8 mouse cellular contexts compared by ENCODE assay signal in the genomic region with DNA sequence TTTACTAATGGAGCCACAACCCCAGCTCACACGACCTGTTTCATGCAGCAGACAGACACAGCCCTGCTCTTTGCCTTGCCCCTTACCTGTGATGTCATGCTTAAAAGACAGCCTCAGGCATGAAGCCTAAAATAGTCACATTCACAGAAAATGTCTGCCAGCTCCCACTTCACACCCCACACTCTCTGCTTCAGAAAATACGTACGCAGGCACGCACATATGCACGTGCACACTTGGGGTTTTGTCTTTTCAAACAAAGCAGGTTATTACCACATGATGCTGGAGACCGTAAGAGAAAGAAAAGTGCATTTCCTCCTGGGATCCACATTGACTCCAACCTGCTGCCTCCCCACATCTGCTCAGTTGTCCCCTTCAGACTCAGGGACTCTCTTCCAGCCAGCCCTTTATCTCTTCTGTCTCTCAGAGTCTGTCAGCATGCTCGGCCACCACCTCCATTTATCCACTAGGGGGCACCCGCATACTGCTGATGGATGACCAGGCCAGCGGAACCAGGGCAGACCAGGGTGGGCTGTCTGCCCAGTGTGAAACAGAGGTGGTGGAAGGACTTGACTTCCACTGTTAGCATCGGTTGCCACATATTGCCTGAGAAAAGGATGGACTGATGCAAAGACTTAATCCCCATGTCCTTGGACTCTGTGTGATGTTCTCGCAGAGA. TPM values are rescaled to one million over a fixed set of nuclear protein-coding genes. Genes with fewer than 3 reads are reported as not detected.
DNase-seq lines count a peak whose midpoint lies in the region; ATAC-seq and TF ChIP-seq lines count a peak whose summit lies in the region.

No protein-coding gene starts in this region.

- no peaks in the 10 kb centered on the region for H3K36me3 ChIP-seq in heart, embryonic 11.5 days (ENCODE audit: control insufficient read depth, insufficient read depth, low read length)
- H3K36me3 ChIP-seq in kidney, embryonic 14.5 days (ENCODE audit: control insufficient read depth, insufficient read depth, low read length), result no peaks in the 10 kb centered on the region
- no peaks in the 10 kb centered on the region for H3K36me3 ChIP-seq in limb, embryonic 15.5 days

- H3K9me3 ChIP-seq in heart, embryonic 11.5 days (replicated peaks; ENCODE audit: control insufficient read depth, low read length), result no peaks in the 10 kb centered on the region
- H3K9me3 ChIP-seq in kidney, embryonic 14.5 days (ENCODE audit: control insufficient read depth, low read length), result no peaks in the 10 kb centered on the region
- no peaks in the 10 kb centered on the region for H3K9me3 ChIP-seq in limb, embryonic 15.5 days

- no peak overlapping the region for H3K27ac ChIP-seq in embryonic fibroblast, embryonic 13.5 days (ENCODE audit: insufficient read depth, low read length)
- H3K27ac ChIP-seq in heart, embryonic 11.5 days (ENCODE audit: low read depth, low read length), result no peak overlapping the region
- H3K27ac ChIP-seq in kidney, embryonic 14.5 days (ENCODE audit: low read depth, low read length), result no peak overlapping the region
- H3K27ac ChIP-seq in limb, embryonic 15.5 days, result no peak overlapping the region

- peak; percentile 89 to 91 for DNase-seq in B cell, adult 2 months
- peak; percentile 82 for DNase-seq in brain, adult 2 months (ENCODE audit: low read depth, low spot score)
- DNase-seq in monocyte, adult 2 months (ENCODE audit: low read depth in 1 of 2, low spot score in 2 of 2), result peak; percentile 48 to 60
- DNase-seq in spleen, postnatal 14 days (ENCODE audit: low spot score in 2 of 2), result peak; percentile 51 to 77

- TF ChIP-seq CTCF in embryonic fibroblast, embryonic 13.5 days (IDR thresholded peaks at IDR 0.05; ENCODE audit: borderline replicate concordance, insufficient read depth, low read length), result peak; percentile 92

- 51% methylated on average over 11 of the region's 11 CpGs for WGBS in heart, embryonic 11.5 days (ENCODE audit: insufficient replicate concordance)
- WGBS in kidney, embryonic 14.5 days, result 58% methylated on average over 11 of the region's 11 CpGs
- 52% methylated on average over 11 of the region's 11 CpGs for WGBS in limb, embryonic 15.5 days

- no peaks in the 10 kb centered on the region for H3K4me1 ChIP-seq in embryonic fibroblast, embryonic 13.5 days (ENCODE audit: control insufficient read depth, insufficient read depth, low read length)
- peaks cover 3% of the 10 kb centered on the region; the same call in 1 of the 2 replicates for H3K4me1 ChIP-seq in heart, embryonic 11.5 days (ENCODE audit: control insufficient read depth, insufficient read depth, low read length)
- peaks cover 9% of the 10 kb centered on the region for H3K4me1 ChIP-seq in kidney, embryonic 14.5 days (ENCODE audit: control insufficient read depth, insufficient read depth, low read length)
- peaks cover 5% of the 10 kb centered on the region; the same call in 1 of the 2 replicates for H3K4me1 ChIP-seq in limb, embryonic 15.5 days

- H3K4me3 ChIP-seq in embryonic fibroblast, embryonic 13.5 days (ENCODE audit: insufficient read depth, low read length), result no peak overlapping the region
- no peak overlapping the region for H3K4me3 ChIP-seq in heart, embryonic 11.5 days (ENCODE audit: low read depth, low read length)
- H3K4me3 ChIP-seq in kidney, embryonic 14.5 days (ENCODE audit: low read length), result no peak overlapping the region
- H3K4me3 ChIP-seq in limb, embryonic 15.5 days, result no peak overlapping the region

- peak; percentile 61; the same call in 1 of the 2 replicates for ATAC-seq in heart, embryonic 11.5 days (replicated peaks; ENCODE audit: insufficient number of reproducible peaks, low FRiP score, low TSS enrichment)
- peak; percentile 79 for ATAC-seq in kidney, embryonic 14.5 days (ENCODE audit: low FRiP score, low TSS enrichment)
- peak; percentile 60; the same call in 1 of the 2 replicates for ATAC-seq in limb, embryonic 15.5 days (ENCODE audit: insufficient number of reproducible peaks, low FRiP score, low TSS enrichment, low read depth)

- H3K9ac ChIP-seq in heart, embryonic 11.5 days (ENCODE audit: low read depth, low read length), result no peak overlapping the region
- H3K9ac ChIP-seq in kidney, embryonic 14.5 days (ENCODE audit: low read depth, low read length), result no peak overlapping the region
- no peak overlapping the region for H3K9ac ChIP-seq in limb, embryonic 15.5 days

- no peak overlapping the region for H3K4me2 ChIP-seq in heart, embryonic 11.5 days
- H3K4me2 ChIP-seq in kidney, embryonic 14.5 days (replicated peaks; ENCODE audit: low read depth, low read length), result no peak overlapping the region
- no peak overlapping the region for H3K4me2 ChIP-seq in limb, embryonic 15.5 days

- no peak for TF ChIP-seq POLR2A in embryonic fibroblast, embryonic 13.5 days (IDR thresholded peaks at IDR 0.05; ENCODE audit: low read depth, low read length)

- no peaks in the 10 kb centered on the region for H3K27me3 ChIP-seq in heart, embryonic 11.5 days (ENCODE audit: control insufficient read depth, insufficient read depth, low read length)
- no peaks in the 10 kb centered on the region for H3K27me3 ChIP-seq in kidney, embryonic 14.5 days (ENCODE audit: control insufficient read depth, insufficient read depth, low read length)
- H3K27me3 ChIP-seq in limb, embryonic 15.5 days, result no peaks in the 10 kb centered on the region

RNA-seq across cellular contexts. Expression of gene Cmtm7, which starts 15.8 kb away (rescaled TPM):
- polyA plus RNA-seq in embryonic fibroblast, embryonic 13.5 days (2011; ENCODE audit: insufficient read length, low read depth, missing spikeins), result 95.8 and 105 TPM in 2 replicates
- polyA plus RNA-seq in heart, embryonic 11.5 days (2014; fragmentation: Nextera tagmentation; extraction: Ambion mirVana), result 105 and 121 TPM in 2 replicates
- 92.7 and 108 TPM in 2 replicates for polyA plus RNA-seq in kidney, embryonic 14.5 days (2014; fragmentation: Nextera tagmentation; extraction: Ambion mirVana)
- 119 and 126 TPM in 2 replicates for polyA plus RNA-seq in limb, embryonic 15.5 days (2015; fragmentation: Nextera tagmentation; extraction: Ambion mirVana)

RNA-seq across cellular contexts. Expression of gene Cmtm8, which starts 46.5 kb away (rescaled TPM):
- 1.3 and 1.8 TPM in 2 replicates for polyA plus RNA-seq in embryonic fibroblast, embryonic 13.5 days (2011; ENCODE audit: insufficient read length, low read depth, missing spikeins)
- polyA plus RNA-seq in heart, embryonic 11.5 days (2014; fragmentation: Nextera tagmentation; extraction: Ambion mirVana), result 14.4 and 16.2 TPM in 2 replicates
- polyA plus RNA-seq in kidney, embryonic 14.5 days (2014; fragmentation: Nextera tagmentation; extraction: Ambion mirVana), result 36.0 and 43.0 TPM in 2 replicates
- polyA plus RNA-seq in limb, embryonic 15.5 days (2015; fragmentation: Nextera tagmentation; extraction: Ambion mirVana), result 20.6 and 21.8 TPM in 2 replicates
